Mouse (Mus musculus): ENCODE measurements around the gene Hivep2. TPM values are rescaled to one million over a fixed set of nuclear protein-coding genes. Genes with fewer than 3 reads are reported as not detected.

The Hivep2 gene
- total RNA-seq, 1 experiment = 2.3 TPM

GRCm38 (mm10) chr10:14096045-14096444, 130.2 kb downstream of the Hivep2 start:
- no peak for TF ChIP-seq MAFK (IDR thresholded peaks at IDR 0.05; ENCODE audit: insufficient read depth, low read depth, low read length)
- TF ChIP-seq ZNF384 (IDR thresholded peaks at IDR 0.05; ENCODE audit: low read depth, low read length) = no peak
- no peak for TF ChIP-seq ZC3H11A (IDR thresholded peaks at IDR 0.05; ENCODE audit: borderline replicate concordance, low read depth, low read length)
- TF ChIP-seq HCFC1 (IDR thresholded peaks at IDR 0.05; ENCODE audit: borderline replicate concordance, insufficient read depth, low read length) = no peak
- no peak for TF ChIP-seq CHD2 (IDR thresholded peaks at IDR 0.05; ENCODE audit: low read depth, low read length)
- no peaks in the 10 kb centered on the region for H3K9me3 ChIP-seq (ENCODE audit: control insufficient read depth, insufficient read depth, low read depth, low read length)
- in situ Hi-C loops (cut with MboI; ENCODE audit: low sequenced_read_pairs in 2 of 2, unreplicated experiment in 2 of 2) = no loop called here
- H3K27ac ChIP-seq (ENCODE audit: insufficient read depth, low read depth, low read length, poor library complexity, severe bottlenecking) = no peak overlapping the region
- H3K9ac ChIP-seq (ENCODE audit: insufficient read depth, low read depth, low read length, poor library complexity, severe bottlenecking) = no peak overlapping the region
- no peaks in the 10 kb centered on the region; the same call in 1 of the 2 replicates for H3K36me3 ChIP-seq (ENCODE audit: control insufficient read depth, insufficient read depth, low read length, poor library complexity, severe bottlenecking)
- no peak for DNase-seq (ENCODE audit: low read depth, low spot score)
- no peak overlapping the region for H3K4me3 ChIP-seq (ENCODE audit: insufficient read depth in 1 of 2, low read depth in 1 of 2, low read length in 2 of 2, poor library complexity in 1 of 2, severe bottlenecking in 1 of 2)
- H3K4me1 ChIP-seq (ENCODE audit: control insufficient read depth in 2 of 2, insufficient read depth in 2 of 2, low read length in 2 of 2, poor library complexity in 1 of 2) = no peaks in the 10 kb centered on the region

- in situ Hi-C loops (cut with MboI; ENCODE audit: low sequenced_read_pairs in 2 of 2, unreplicated experiment in 2 of 2) = no loop called here
- Histone ChIP-seq H3K4me1 (ENCODE audit: control insufficient read depth in 2 of 2, insufficient read depth in 2 of 2, low read length in 2 of 2, poor library complexity in 1 of 2) (no peaks in the 10 kb centered on the region), H3K4me3 (ENCODE audit: insufficient read depth in 1 of 2, low read depth in 1 of 2, low read length in 2 of 2, poor library complexity in 1 of 2, severe bottlenecking in 1 of 2) (no peak overlapping the region), H3K9ac (ENCODE audit: insufficient read depth, low read depth, low read length, poor library complexity, severe bottlenecking) (no peak overlapping the region), H3K27ac (ENCODE audit: insufficient read depth, low read depth, low read length, poor library complexity, severe bottlenecking) (no peak overlapping the region), H3K36me3 (ENCODE audit: control insufficient read depth, insufficient read depth, low read length, poor library complexity, severe bottlenecking) (no peaks in the 10 kb centered on the region; the same call in 1 of the 2 replicates), H3K9me3 (ENCODE audit: control insufficient read depth, insufficient read depth, low read depth, low read length) (no peaks in the 10 kb centered on the region)
- no peak for TF ChIP-seq HCFC1 (IDR thresholded peaks at IDR 0.05; ENCODE audit: borderline replicate concordance, insufficient read depth, low read length)
- TF ChIP-seq MAFK (IDR thresholded peaks at IDR 0.05; ENCODE audit: insufficient read depth, low read depth, low read length) = no peak
- no peak for TF ChIP-seq ZC3H11A (IDR thresholded peaks at IDR 0.05; ENCODE audit: borderline replicate concordance, low read depth, low read length)
- no peak for TF ChIP-seq CHD2 (IDR thresholded peaks at IDR 0.05; ENCODE audit: low read depth, low read length)
- no peak for TF ChIP-seq ZNF384 (IDR thresholded peaks at IDR 0.05; ENCODE audit: low read depth, low read length)
- no peak for DNase-seq (ENCODE audit: low read depth, low spot score)
Observed at GRCm38 (mm10) chr10:14099182-14099581, 133.3 kb downstream of the Hivep2 start.

DNA sequence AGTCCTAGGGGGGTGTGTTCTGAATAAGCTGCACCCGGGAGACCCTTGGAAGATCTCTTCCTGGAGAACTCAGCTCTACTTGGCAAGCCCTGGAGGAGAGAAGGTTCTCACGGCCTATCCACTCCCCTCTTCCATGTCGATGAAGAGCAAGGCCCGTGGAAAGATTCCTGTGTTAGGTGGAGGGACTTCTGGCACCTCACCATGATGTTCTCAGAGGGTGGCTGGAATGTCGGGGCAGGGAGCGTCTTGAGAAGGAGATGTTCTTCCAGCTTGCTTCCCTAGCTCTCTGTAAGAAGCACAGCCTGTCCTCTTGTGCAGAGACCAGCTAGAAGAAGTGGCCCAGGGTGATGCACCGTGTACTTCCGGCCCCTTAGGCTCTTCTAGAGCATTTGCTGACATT, 134.2 kb downstream of the Hivep2 start:
- Histone ChIP-seq H3K36me3 (ENCODE audit: control insufficient read depth, insufficient read depth, low read length, poor library complexity, severe bottlenecking) (no peaks in the 10 kb centered on the region; the same call in 1 of the 2 replicates), H3K9me3 (ENCODE audit: control insufficient read depth, insufficient read depth, low read depth, low read length) (no peaks in the 10 kb centered on the region), H3K4me1 (ENCODE audit: control insufficient read depth in 2 of 2, insufficient read depth in 2 of 2, low read length in 2 of 2, poor library complexity in 1 of 2) (no peaks in the 10 kb centered on the region), H3K27ac (ENCODE audit: insufficient read depth, low read depth, low read length, poor library complexity, severe bottlenecking) (no peak overlapping the region), H3K9ac (ENCODE audit: insufficient read depth, low read depth, low read length, poor library complexity, severe bottlenecking) (no peak overlapping the region), H3K4me3 (ENCODE audit: insufficient read depth in 1 of 2, low read depth in 1 of 2, low read length in 2 of 2, poor library complexity in 1 of 2, severe bottlenecking in 1 of 2) (no peak overlapping the region)
- DNase-seq (ENCODE audit: low read depth, low spot score) = no peak
- in situ Hi-C loops (cut with MboI; ENCODE audit: low sequenced_read_pairs in 2 of 2, unreplicated experiment in 2 of 2) = no loop called here
- TF ChIP-seq HCFC1 (IDR thresholded peaks at IDR 0.05; ENCODE audit: borderline replicate concordance, insufficient read depth, low read length) (no peak), MAFK (IDR thresholded peaks at IDR 0.05; ENCODE audit: insufficient read depth, low read depth, low read length) (no peak), ZNF384 (IDR thresholded peaks at IDR 0.05; ENCODE audit: low read depth, low read length) (no peak), ZC3H11A (IDR thresholded peaks at IDR 0.05; ENCODE audit: borderline replicate concordance, low read depth, low read length) (no peak), CHD2 (IDR thresholded peaks at IDR 0.05; ENCODE audit: low read depth, low read length) (no peak)

GRCm38 (mm10) chr10:14100847-14101246, 135.0 kb downstream of the Hivep2 start:
- no peak overlapping the region for H3K9ac ChIP-seq (ENCODE audit: insufficient read depth, low read depth, low read length, poor library complexity, severe bottlenecking)

More at GRCm38 (mm10) chr10:14100847-14101246, 135.0 kb downstream of the Hivep2 start:
- H3K9me3 ChIP-seq (ENCODE audit: control insufficient read depth, insufficient read depth, low read depth, low read length) = no peaks in the 10 kb centered on the region
- in situ Hi-C loops (cut with MboI; ENCODE audit: low sequenced_read_pairs in 2 of 2, unreplicated experiment in 2 of 2) = no loop called here
- no peak for DNase-seq (ENCODE audit: low read depth, low spot score)
- no peaks in the 10 kb centered on the region; the same call in 1 of the 2 replicates for H3K36me3 ChIP-seq (ENCODE audit: control insufficient read depth, insufficient read depth, low read length, poor library complexity, severe bottlenecking)
- TF ChIP-seq HCFC1 (IDR thresholded peaks at IDR 0.05; ENCODE audit: borderline replicate concordance, insufficient read depth, low read length) = no peak
- no peak for TF ChIP-seq ZC3H11A (IDR thresholded peaks at IDR 0.05; ENCODE audit: borderline replicate concordance, low read depth, low read length)
- TF ChIP-seq ZNF384 (IDR thresholded peaks at IDR 0.05; ENCODE audit: low read depth, low read length) = no peak
- no peak for TF ChIP-seq CHD2 (IDR thresholded peaks at IDR 0.05; ENCODE audit: low read depth, low read length)
- TF ChIP-seq MAFK (IDR thresholded peaks at IDR 0.05; ENCODE audit: insufficient read depth, low read depth, low read length) = no peak
- H3K4me1 ChIP-seq (ENCODE audit: control insufficient read depth in 2 of 2, insufficient read depth in 2 of 2, low read length in 2 of 2, poor library complexity in 1 of 2) = no peaks in the 10 kb centered on the region
- no peak overlapping the region for H3K27ac ChIP-seq (ENCODE audit: insufficient read depth, low read depth, low read length, poor library complexity, severe bottlenecking)
- H3K4me3 ChIP-seq (ENCODE audit: insufficient read depth in 1 of 2, low read depth in 1 of 2, low read length in 2 of 2, poor library complexity in 1 of 2, severe bottlenecking in 1 of 2) = no peak overlapping the region

Measured in ES-E14 (cell line).